Mouse (Mus musculus) heart, postnatal 0 days (tissue): ENCODE data around the gene Usp49. TPM values are rescaled to one million over a fixed set of nuclear protein-coding genes. Genes with fewer than 3 reads are reported as not detected.

Experiments used
- ATAC-seq: fragments of 200-750 bp; cut with Nextera tagmentation; 2 replicates; pipeline ENCODE4 v1.8.0; 2017; ENCODE audit warnings: low read depth, moderate number of reproducible peaks, moderate library complexity; ENCODE audit not compliant: insufficient read depth
- DNase-seq: peaks from one replicate; pipeline ENCODE4 v3.0.0-alpha.2; 2016; ENCODE audit warnings: low spot score
- H3K27ac ChIP-seq: fragments of 300-500 bp; sonication (generic); 2 replicates; pipeline ENCODE4 v1.5.1; 2014; ENCODE audit warnings: low read depth, mild to moderate bottlenecking
- H3K27me3 ChIP-seq: fragments of 300-500 bp; sonication (generic); 2 replicates; pipeline ENCODE4 v1.6.1; 2014; ENCODE audit warnings: low read length, mixed read lengths; ENCODE audit not compliant: control insufficient read depth, insufficient read depth
- H3K36me3 ChIP-seq: fragments of 300-500 bp; sonication (generic); replicated peaks from 2 replicates; pipeline ENCODE4 v1.6.1; 2014; ENCODE audit warnings: low read length, mixed read lengths; ENCODE audit not compliant: control insufficient read depth, insufficient read depth
- H3K4me1 ChIP-seq: fragments of 300-500 bp; sonication (generic); 2 replicates; pipeline ENCODE4 v1.6.1; 2014; ENCODE audit warnings: antibody characterized with exemption; ENCODE audit not compliant: control insufficient read depth, insufficient read depth
- H3K4me2 ChIP-seq: fragments of 300-500 bp; sonication (generic); 2 replicates; pipeline ENCODE4 v1.6.1; 2014; ENCODE audit warnings: low read depth, mild to moderate bottlenecking, low read length, moderate library complexity
- H3K4me3 ChIP-seq: fragments of 300-500 bp; sonication (generic); 2 replicates; pipeline ENCODE4 v1.5.1; 2014; ENCODE audit warnings: low read depth, low read length
- H3K9ac ChIP-seq: fragments of 300-500 bp; sonication (generic); replicated peaks from 2 replicates; pipeline ENCODE4 v1.6.1; 2014; ENCODE audit warnings: low read depth, low read length, mixed read lengths
- H3K9me3 ChIP-seq: fragments of 300-500 bp; sonication (generic); replicated peaks from 2 replicates; pipeline ENCODE4 v1.6.1; 2016; ENCODE audit warnings: low read length; ENCODE audit not compliant: control insufficient read depth
- CTCF ChIP-seq: IDR thresholded peaks from 2 replicates; pipeline ENCODE4 v1.5.1; 2016; ENCODE audit warnings: antibody characterized with exemption, control low read depth, low read depth
- EP300 ChIP-seq: IDR thresholded peaks from 2 replicates; pipeline ENCODE4 v1.6.1; 2016; ENCODE audit warnings: antibody characterized with exemption, low read depth
- WGBS: fragments of 180-500 bp; shearing (Covaris S2); extraction: QIAGEN DNeasy Blood & Tissue Kit; methylation state at CpG from one replicate; pipeline ENCODE4 v1.1.7; 2014; 5-methylcytosine and 5-hydroxymethylcytosine counted together
- polyA plus RNA-seq: library from polyadenylated mRNA; unstranded; fragments of >200 nt; fragmentation: Nextera tagmentation; extraction: Ambion mirVana; gene quantifications from 2 replicates; pipeline ENCODE4 v1.2.1, GENCODE M21; 2015
- total RNA-seq: library from RNA; depleted of rRNA; stranded (reverse); fragments of >200 nt; gene quantifications from 2 replicates; pipeline ENCODE4 v1.2.3, GENCODE M21; 2014; ENCODE audit warnings: low replicate concordance

Gene Usp49
- total and polyA plus RNA-seq, 2 experiments from 2014 or later: 1.4 to 3.5 TPM

DNA sequence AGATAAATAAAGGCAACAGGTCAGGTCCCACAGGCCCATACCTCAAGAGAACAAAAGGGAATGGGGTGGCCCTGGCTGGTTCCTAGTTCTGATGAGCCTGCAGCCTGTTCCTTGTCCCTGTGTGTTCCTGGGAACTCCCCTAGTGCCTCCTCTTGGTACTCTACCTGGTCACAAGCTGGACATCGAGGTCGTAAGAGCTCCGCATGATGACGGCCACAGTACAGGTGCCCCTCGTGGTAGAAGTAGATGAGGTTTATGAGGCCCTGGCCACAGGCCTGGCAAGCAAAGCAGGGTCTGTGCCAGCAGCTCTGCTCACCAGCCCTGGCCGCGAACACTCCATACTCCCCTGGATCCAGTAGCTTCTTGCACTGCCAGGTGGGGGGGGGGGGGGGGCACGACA lies 59.4 kb downstream of the Usp49 start:
- Histone ChIP-seq H3K4me3 (no peak overlapping the region), H3K36me3 (peaks cover 16% of the 10 kb centered on the region), H3K4me1 (peaks cover 11% of the 10 kb centered on the region; the same call in 1 of the 2 replicates), H3K4me2 (no peak overlapping the region), H3K27me3 (no peaks in the 10 kb centered on the region), H3K9ac (0 out of 2 replicates have a peak overlapping the region, but pooled peaks have one; percentile 4), H3K9me3 (no peaks in the 10 kb centered on the region), H3K27ac (no peak overlapping the region)
- 84% methylated on average over 7 of the region's 8 CpGs for whole genome bisulfite sequencing
- ATAC-seq: no peak
- TF ChIP-seq EP300 (no peak), CTCF (no peak)
- no peak for DNase-seq

- no peak overlapping the region for H3K27ac ChIP-seq
- 0 out of 2 replicates have a peak, but pooled peaks cover 2% of the 10 kb centered on the region for H3K36me3 ChIP-seq
- H3K9me3 ChIP-seq: no peaks in the 10 kb centered on the region
- DNase-seq (no peak), ATAC-seq (no peak)
- no peak overlapping the region for H3K4me2 ChIP-seq
- WGBS: 91% methylated on average over 3 of the region's 3 CpGs
- TF ChIP-seq EP300 (no peak), CTCF (no peak)
- peaks cover 16% of the 10 kb centered on the region; the same call in 1 of the 2 replicates for H3K4me1 ChIP-seq
- no peak overlapping the region for H3K9ac ChIP-seq
- H3K27me3 ChIP-seq: no peaks in the 10 kb centered on the region
- H3K4me3 ChIP-seq: no peak overlapping the region
Measured at GRCm38 (mm10) chr17:47691650-47692049, 61.2 kb downstream of the Usp49 start.

- TF ChIP-seq EP300: no peak
- no peak for TF ChIP-seq CTCF
- DNase-seq (no peak), ATAC-seq (no peak)
- peak overlapping the region; percentile 89 for H3K4me2 ChIP-seq
- 42% methylated on average over 13 of the region's 13 CpGs for WGBS
- peaks cover 5% of the 10 kb centered on the region; the same call in 1 of the 2 replicates for H3K36me3 ChIP-seq
- no peaks in the 10 kb centered on the region for H3K27me3 ChIP-seq
- no peaks in the 10 kb centered on the region for H3K9me3 ChIP-seq
- H3K4me3 ChIP-seq: peak overlapping the region; percentile 93
- H3K27ac ChIP-seq: 0 out of 2 replicates have a peak overlapping the region, but pooled peaks have one; percentile 64
- peaks cover 11% of the 10 kb centered on the region; the same call in 1 of the 2 replicates for H3K4me1 ChIP-seq
- peak overlapping the region; percentile 89 for H3K9ac ChIP-seq
Measured at GRCm38 (mm10) chr17:47693671-47694441, 63.4 kb downstream of the Usp49 start.

GRCm38 (mm10) chr17:47694442-47694502 lies 63.8 kb downstream of the Usp49 start, which contains the start of gene Gm21981:
Gene Gm21981, minus strand, starts transcription at chr17:47694455.
- no peak for ATAC-seq
- WGBS: 3% methylated on average over 3 of the region's 3 CpGs
- no peaks in the 10 kb centered on the region for H3K27me3 ChIP-seq
- peak within 1 kb of the TSS; percentile 89 for H3K9ac ChIP-seq
- no peak for DNase-seq
- peaks cover 11% of the 10 kb centered on the region; the same call in 1 of the 2 replicates for H3K4me1 ChIP-seq
- peak within 1 kb of the TSS; percentile 89 for H3K4me2 ChIP-seq
- no peaks in the 10 kb centered on the region for H3K9me3 ChIP-seq
- H3K27ac ChIP-seq: peak within 1 kb of the TSS; percentile 64
- TF ChIP-seq EP300 (no peak), CTCF (no peak)
- H3K4me3 ChIP-seq: peak within 1 kb of the TSS; percentile 93
- peaks cover 5% of the 10 kb centered on the region; the same call in 1 of the 2 replicates for H3K36me3 ChIP-seq

- H3K36me3 ChIP-seq: peaks cover 5% of the 10 kb centered on the region; the same call in 1 of the 2 replicates
- no peak for TF ChIP-seq EP300
- TF ChIP-seq CTCF: peak; percentile 83
- no peaks in the 10 kb centered on the region for H3K9me3 ChIP-seq
- no peaks in the 10 kb centered on the region for H3K27me3 ChIP-seq
- H3K4me1 ChIP-seq: peaks cover 11% of the 10 kb centered on the region; the same call in 1 of the 2 replicates
- WGBS: under 1% methylated on average over 80 of the region's 82 CpGs
- DNase-seq (peak; percentile 95), ATAC-seq (peak; percentile 97)
- peak within 1 kb of the TSS; percentile 89 for H3K9ac ChIP-seq
- H3K4me3 ChIP-seq: peak within 1 kb of the TSS; percentile 93
- peak within 1 kb of the TSS; percentile 89 for H3K4me2 ChIP-seq
- H3K27ac ChIP-seq: peak within 1 kb of the TSS; percentile 64
Measured at GRCm38 (mm10) chr17:47694503-47695336, 64.2 kb downstream of the Usp49 start, which contains the start of gene Prickle4. Gene Prickle4, minus strand, starts transcription at chr17:47694736.
